Mouse (Mus musculus) skeletal muscle tissue, adult 2 months (tissue): Measurements from ENCODE around the gene Slc35f3.

Source experiments
- DNase-seq: peaks from one replicate; pipeline ENCODE4 v3.0.0-alpha.2; 2012; ENCODE audit warnings: low read depth, low spot score

Slc35f3 gene

DNA sequence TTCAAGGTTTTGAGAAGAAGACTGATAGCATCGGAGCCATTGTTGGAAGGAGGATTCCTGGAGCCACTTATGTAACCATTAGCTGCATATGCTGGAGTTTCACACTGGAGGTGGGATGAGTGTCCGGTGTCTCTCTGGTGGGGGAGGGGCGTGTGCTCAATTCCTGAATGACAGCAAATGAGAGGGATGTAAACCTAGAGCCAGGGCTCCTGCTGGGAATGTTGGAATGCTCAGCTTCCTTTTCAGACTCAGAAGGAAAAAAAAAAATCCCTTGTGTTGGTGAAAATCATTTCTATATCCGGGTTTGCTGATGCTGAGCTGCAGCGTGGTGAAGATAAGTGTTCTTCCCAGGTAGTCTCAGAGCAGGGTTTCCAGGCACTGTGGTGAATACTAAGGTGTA is 29.4 kb downstream of the Slc35f3 start:
- DNase-seq, result no peak

GRCm38 (mm10) chr8:126338864-126339263 is 40.5 kb downstream of the Slc35f3 start:
- no peak for DNase-seq

DNA sequence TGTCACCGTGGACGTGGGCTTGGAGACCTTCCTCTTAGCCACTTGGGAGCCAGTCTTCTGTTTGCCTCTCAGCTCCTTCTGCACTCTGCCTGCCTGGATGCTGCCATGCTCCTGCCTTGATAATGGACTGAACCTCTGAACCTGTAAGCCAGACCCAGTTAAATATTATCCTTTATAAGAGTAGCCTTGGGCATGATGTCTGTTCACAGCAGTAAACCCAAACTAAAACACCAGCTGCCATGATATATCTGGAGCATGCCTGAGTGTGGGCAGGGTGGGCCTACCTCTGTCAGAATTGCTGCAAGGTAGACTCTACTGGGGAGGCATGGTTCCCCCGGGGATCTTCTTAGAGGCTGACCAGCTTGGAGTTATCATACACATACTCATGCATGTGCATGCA is 41.0 kb downstream of the Slc35f3 start:
- no peak for DNase-seq

DNA sequence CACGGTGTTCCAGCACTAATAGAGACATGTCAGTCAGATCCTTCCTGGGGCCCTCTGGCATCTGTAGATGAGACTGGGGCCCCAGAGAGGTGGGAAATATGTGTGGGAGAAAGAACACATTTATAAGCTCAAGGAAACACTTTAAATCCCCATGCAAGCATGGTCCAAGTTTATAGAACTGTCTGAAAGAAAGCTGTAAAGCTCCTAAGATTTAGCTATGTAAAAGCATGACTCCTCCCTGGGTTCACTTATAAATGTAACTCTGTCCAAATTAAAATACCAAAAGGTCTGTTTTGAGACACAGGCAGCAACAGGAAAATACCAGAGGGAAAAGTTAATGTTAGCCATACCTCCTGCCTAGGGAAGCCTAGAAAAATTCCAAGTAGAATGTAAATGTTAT is 42.8 kb downstream of the Slc35f3 start:
- no peak for DNase-seq

GRCm38 (mm10) chr8:126343427-126343826 is 45.1 kb downstream of the Slc35f3 start:
- DNase-seq, result no peak

DNA sequence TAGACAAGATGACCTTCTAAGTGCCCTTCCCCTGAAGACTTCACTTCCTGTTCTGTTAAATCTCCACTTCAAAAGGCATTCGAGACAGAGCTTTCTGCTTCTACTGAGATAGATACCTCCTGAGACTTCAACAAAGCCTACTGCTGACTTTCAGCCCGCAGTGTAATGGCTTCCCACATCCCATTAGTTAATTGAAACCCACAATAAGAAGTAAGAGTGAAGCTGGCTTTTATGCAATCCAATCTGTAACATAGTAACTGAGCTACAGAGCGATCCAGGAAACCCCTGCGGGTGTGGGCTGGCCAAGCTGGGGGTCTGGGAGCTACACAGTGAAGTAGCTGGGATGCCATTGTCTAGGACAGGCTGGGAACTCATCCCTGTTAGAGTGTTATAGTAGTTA is 46.7 kb downstream of the Slc35f3 start:
- no peak for DNase-seq

- no peak for DNase-seq
Observed at GRCm38 (mm10) chr8:126353259-126353658, 54.9 kb downstream of the Slc35f3 start.

GRCm38 (mm10) chr8:126357946-126358345 is 59.6 kb downstream of the Slc35f3 start:
- DNase-seq, result no peak

DNA sequence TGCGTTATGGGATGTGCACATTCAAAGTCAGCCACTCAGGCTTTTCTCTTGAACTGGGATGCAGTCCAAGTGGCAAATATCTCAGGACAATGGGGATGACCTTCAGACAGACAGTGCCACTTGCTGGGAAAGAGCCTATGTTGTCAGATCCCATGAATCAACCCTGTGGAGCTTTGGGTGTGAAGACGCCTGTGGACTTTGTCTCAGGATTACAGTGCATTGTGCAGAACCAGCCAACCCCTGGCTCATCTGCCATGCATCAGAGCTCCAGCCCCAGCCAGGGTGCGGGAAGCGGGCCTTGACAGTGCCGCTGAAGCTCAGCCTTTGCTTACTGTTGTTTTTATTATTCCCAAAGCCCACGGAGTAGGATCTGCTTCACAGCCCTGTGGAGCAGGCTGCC is 60.9 kb downstream of the Slc35f3 start:
- no peak for DNase-seq

DNA sequence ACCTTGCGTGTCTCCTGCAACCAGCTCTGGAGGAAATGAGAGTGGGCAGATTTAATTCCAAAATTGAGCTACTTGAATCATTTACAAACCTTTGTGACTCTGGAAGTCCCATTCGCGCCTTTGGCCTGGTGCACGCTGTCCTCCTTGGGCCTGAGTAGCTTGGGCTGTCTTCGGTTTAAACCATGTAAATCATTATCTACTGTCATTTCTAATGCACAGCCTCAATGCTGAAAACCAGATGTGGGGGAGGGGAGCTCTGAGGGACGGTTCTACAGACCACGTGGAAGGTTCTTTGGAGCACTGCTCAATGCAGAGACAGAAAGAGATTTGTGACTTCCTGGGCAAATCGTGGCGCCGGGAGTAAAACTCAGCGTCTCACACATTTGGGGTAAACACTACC is 61.7 kb downstream of the Slc35f3 start:
- DNase-seq, result no peak

GRCm38 (mm10) chr8:126360701-126361100 is 62.3 kb downstream of the Slc35f3 start:
- no peak for DNase-seq

- DNase-seq, result no peak
Observed at GRCm38 (mm10) chr8:126366251-126366650, 67.9 kb downstream of the Slc35f3 start.

DNA sequence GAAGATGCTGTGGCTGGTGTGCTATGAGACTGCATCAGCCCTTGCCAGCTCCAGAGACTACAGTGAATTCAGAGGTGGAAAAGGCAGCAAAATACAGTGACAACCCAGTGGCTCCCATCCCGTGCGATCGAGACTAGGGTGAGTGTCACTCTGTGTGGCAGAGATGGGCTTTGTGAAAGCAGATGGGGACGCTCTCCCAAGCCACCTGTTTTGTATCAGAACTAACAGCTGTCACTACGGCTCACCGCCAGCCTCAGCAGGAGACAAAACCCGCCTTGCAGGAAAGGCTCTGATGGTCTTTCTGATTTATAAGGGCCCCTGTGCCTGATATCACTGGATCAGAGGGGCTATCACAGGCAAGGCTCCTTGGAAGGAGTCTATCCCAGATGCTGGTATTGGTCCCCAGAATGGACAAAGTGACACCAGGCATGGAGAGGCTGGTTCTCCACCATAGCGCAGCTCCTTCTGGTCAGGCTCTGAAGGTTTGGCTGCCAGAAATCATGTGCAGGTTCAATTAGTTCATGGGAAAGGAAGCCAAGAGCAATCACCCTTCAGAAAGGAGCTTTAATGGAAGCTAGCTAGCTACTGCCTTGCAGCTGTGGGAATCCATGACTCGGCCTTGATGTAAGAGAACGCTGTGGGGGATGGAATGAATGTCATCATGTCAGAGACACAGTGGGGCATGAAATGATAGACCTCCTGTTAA is 70.1 kb downstream of the Slc35f3 start:
- no peak for DNase-seq

GRCm38 (mm10) chr8:126371871-126372270 is 73.5 kb downstream of the Slc35f3 start:
- DNase-seq, result no peak

- DNase-seq, result no peak
Observed at GRCm38 (mm10) chr8:126379580-126379979, 81.2 kb downstream of the Slc35f3 start.

DNA sequence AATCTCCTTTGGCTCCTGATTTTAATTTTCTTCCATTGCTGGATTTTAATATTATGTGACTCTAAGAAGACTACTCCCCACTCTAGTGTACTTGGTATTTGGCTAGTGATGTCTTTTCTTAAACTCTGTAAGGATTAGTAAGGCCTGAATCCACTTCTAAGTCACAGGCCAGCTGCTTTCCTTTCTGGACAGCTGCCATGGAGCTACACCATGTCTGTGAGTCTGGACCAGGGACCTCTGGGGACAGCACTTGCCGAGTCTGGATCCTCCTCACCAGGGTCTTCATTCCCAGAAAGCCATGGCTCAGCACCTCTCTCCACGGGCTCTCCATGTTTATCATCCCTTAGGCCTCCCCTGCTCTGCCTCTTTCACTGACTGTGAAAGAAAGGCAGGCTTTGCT is 81.8 kb downstream of the Slc35f3 start:
- DNase-seq, result no peak

DNA sequence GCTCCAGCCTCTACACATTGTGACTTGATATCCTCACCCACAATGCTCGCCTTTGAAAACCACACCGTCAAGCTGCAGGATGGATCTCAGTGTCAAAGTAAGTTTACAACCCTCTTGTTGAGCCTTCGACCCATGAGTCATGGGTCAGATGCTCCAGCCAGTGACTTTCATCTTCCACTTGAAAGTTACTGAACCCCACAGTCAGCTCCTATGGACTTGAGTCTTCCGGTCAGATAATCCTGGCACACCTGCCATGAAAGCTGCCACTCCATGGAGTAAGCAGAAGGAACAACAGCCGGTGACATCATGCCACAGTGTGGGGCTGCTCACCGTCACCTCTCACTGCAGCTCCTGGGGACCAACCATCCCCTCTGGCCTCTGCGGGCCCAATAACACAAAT is 82.9 kb downstream of the Slc35f3 start:
- no peak for DNase-seq

DNA sequence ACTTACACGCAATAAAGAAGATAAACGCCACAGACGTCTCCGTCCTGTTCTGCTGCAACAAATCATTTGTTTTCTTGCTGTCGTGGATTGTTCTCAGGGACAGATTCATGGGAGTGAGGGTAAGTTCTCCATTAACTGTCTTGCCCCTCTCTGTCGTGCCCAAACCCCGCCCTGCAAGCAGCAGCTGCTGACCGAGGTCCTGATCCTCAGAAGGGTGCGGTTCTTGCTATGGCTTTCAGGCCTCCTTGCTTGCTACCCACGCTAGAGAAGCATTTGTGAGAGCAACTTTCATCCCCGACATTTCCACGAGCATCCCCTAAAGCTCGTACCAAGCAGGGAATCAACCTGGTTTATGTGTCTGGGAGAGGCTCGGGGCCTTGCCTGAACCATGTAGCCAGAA is 83.9 kb downstream of the Slc35f3 start:
- DNase-seq, result no peak

GRCm38 (mm10) chr8:126382749-126383148 is 84.4 kb downstream of the Slc35f3 start:
- no peak for DNase-seq

GRCm38 (mm10) chr8:126387566-126387965 is 89.2 kb downstream of the Slc35f3 start:
- DNase-seq, result no peak

GRCm38 (mm10) chr8:126391541-126391940 is 93.2 kb downstream of the Slc35f3 start:
- no peak for DNase-seq

- no peak for DNase-seq
Observed at GRCm38 (mm10) chr8:126395386-126395785, 97.0 kb downstream of the Slc35f3 start.

- DNase-seq, result no peak
Observed at GRCm38 (mm10) chr8:126395917-126396316, 97.6 kb downstream of the Slc35f3 start.

- DNase-seq, result no peak
Observed at GRCm38 (mm10) chr8:126398349-126398748, 100.0 kb downstream of the Slc35f3 start.
